Mouse (Mus musculus): ENCODE results near the gene Gas8. TPM values are rescaled to one million over a fixed set of nuclear protein-coding genes. Genes with fewer than 3 reads are reported as not detected.
"Not testable (repeated sequence)": the region's sequence is repeated elsewhere in the genome, so short reads cannot be mapped to it uniquely, and the experiment has no call there.

Gene Gas8
- total RNA-seq, 2 experiments from 2014 or later, result 0.23 TPM; not detected in 1

GRCm38 (mm10) chr8:123514136-123514535, 4.5 kb upstream of the Gas8 start:
- ATAC-seq (replicated peaks; ENCODE audit: low FRiP score, poor library complexity, severe bottlenecking), result no peak

GRCm38 (mm10) chr8:123514781-123515539, 3.7 kb upstream of the Gas8 start, which contains the start of gene Dbndd1:
Gene Dbndd1, minus strand, starts transcription at chr8:123515463.
- ATAC-seq (replicated peaks; ENCODE audit: low FRiP score, poor library complexity, severe bottlenecking), result no peak

- ATAC-seq (replicated peaks; ENCODE audit: low FRiP score, poor library complexity, severe bottlenecking), result no peak
These were observed 3.1 kb upstream of the Gas8 start for GRCm38 (mm10) chr8:123515540-123515897.

GRCm38 (mm10) chr8:123516596-123516995, 2.0 kb upstream of the Gas8 start:
- ATAC-seq (replicated peaks; ENCODE audit: low FRiP score, poor library complexity, severe bottlenecking), result no peak

GRCm38 (mm10) chr8:123518172-123518571, 462 bp upstream of the Gas8 start:
- no peak for ATAC-seq (replicated peaks; ENCODE audit: low FRiP score, poor library complexity, severe bottlenecking)

- not testable (repeated sequence) for ATAC-seq (replicated peaks; ENCODE audit: low FRiP score, poor library complexity, severe bottlenecking)
These were observed 1.4 kb downstream of the Gas8 start for GRCm38 (mm10) chr8:123520048-123520447.

- no peak for ATAC-seq (replicated peaks; ENCODE audit: low FRiP score, poor library complexity, severe bottlenecking)
These were observed 9.3 kb downstream of the Gas8 start for GRCm38 (mm10) chr8:123527720-123528489.

- ATAC-seq (replicated peaks; ENCODE audit: low FRiP score, poor library complexity, severe bottlenecking), result no peak
These were observed 17.8 kb downstream of the Gas8 start for GRCm38 (mm10) chr8:123536242-123536989.

GRCm38 (mm10) chr8:123536990-123537380, 18.4 kb downstream of the Gas8 start:
- ATAC-seq (replicated peaks; ENCODE audit: low FRiP score, poor library complexity, severe bottlenecking), result no peak

- ATAC-seq (replicated peaks; ENCODE audit: low FRiP score, poor library complexity, severe bottlenecking), result not testable (repeated sequence)
These were observed 19.0 kb downstream of the Gas8 start for GRCm38 (mm10) chr8:123537641-123538040.

- ATAC-seq (replicated peaks; ENCODE audit: low FRiP score, poor library complexity, severe bottlenecking), result not testable (repeated sequence)
These were observed 45.6 kb downstream of the Gas8 start for GRCm38 (mm10) chr8:123564221-123564620.

- ATAC-seq (replicated peaks; ENCODE audit: low FRiP score, poor library complexity, severe bottlenecking), result not testable (repeated sequence)
These were observed 56.8 kb downstream of the Gas8 start for GRCm38 (mm10) chr8:123575386-123575785.

Other genes with a start within 250 kb of the Gas8 start
- 47.9 and 75.0 TPM in 2 replicates for gene Fanca, start 200.3 kb upstream of the Gas8 start, total RNA-seq (2015; ENCODE audit: low replicate concordance)
- 31.5 and 34.1 TPM in 2 replicates for gene Fanca, start 200.3 kb upstream of the Gas8 start, total RNA-seq (2017; ENCODE audit: low replicate concordance)
- not detected in 2 replicates for gene Spire2, start 186.1 kb upstream of the Gas8 start, total RNA-seq (2015; ENCODE audit: low replicate concordance)
- gene Spire2, start 186.1 kb upstream of the Gas8 start, total RNA-seq (2017; ENCODE audit: low replicate concordance), result not detected in 2 replicates
- 36.4 and 48.6 TPM in 2 replicates for gene Tcf25, start 145.1 kb upstream of the Gas8 start, total RNA-seq (2015; ENCODE audit: low replicate concordance)
- 27.2 and 70.3 TPM in 2 replicates for gene Tcf25, start 145.1 kb upstream of the Gas8 start, total RNA-seq (2017; ENCODE audit: low replicate concordance)
- gene Mc1r, start 111.7 kb upstream of the Gas8 start, total RNA-seq (2015; ENCODE audit: low replicate concordance), result not detected in 2 replicates
- gene Mc1r, start 111.7 kb upstream of the Gas8 start, total RNA-seq (2017; ENCODE audit: low replicate concordance), result not detected in 2 replicates
- gene Tubb3, start 107.4 kb upstream of the Gas8 start, total RNA-seq (2015; ENCODE audit: low replicate concordance), result not detected in 2 replicates
- gene Tubb3, start 107.4 kb upstream of the Gas8 start, total RNA-seq (2017; ENCODE audit: low replicate concordance), result not detected in 2 replicates
- gene Def8, start 95.3 kb upstream of the Gas8 start, total RNA-seq (2015; ENCODE audit: low replicate concordance), result 8.8 and 15.1 TPM in 2 replicates
- gene Def8, start 95.3 kb upstream of the Gas8 start, total RNA-seq (2017; ENCODE audit: low replicate concordance), result 3.5 and 8.9 TPM in 2 replicates
- gene Afg3l1, start 40.9 kb upstream of the Gas8 start, total RNA-seq (2015; ENCODE audit: low replicate concordance), result 8.6 and 13.4 TPM in 2 replicates
- 6.5 and 9.6 TPM in 2 replicates for gene Afg3l1, start 40.9 kb upstream of the Gas8 start, total RNA-seq (2017; ENCODE audit: low replicate concordance)
- gene Dbndd1, start 3.4 kb upstream of the Gas8 start, total RNA-seq (2015; ENCODE audit: low replicate concordance), result not detected in 2 replicates
- not detected in 2 replicates for gene Dbndd1, start 3.4 kb upstream of the Gas8 start, total RNA-seq (2017; ENCODE audit: low replicate concordance)
- gene Rhou, start 135.1 kb downstream of the Gas8 start, total RNA-seq (2015; ENCODE audit: low replicate concordance), result 4.2 and 5.4 TPM in 2 replicates
- gene Rhou, start 135.1 kb downstream of the Gas8 start, total RNA-seq (2017; ENCODE audit: low replicate concordance), result 1.6 and 2.2 TPM in 2 replicates

All from erythroid progenitor cell, adult 5-6 weeks (primary cell).